Mouse (Mus musculus) heart, embryonic 12.5 days (tissue): ENCODE data around the gene Epha6. TPM values are rescaled to one million over a fixed set of nuclear protein-coding genes. Genes with fewer than 3 reads are reported as not detected.

Experiments used
- ATAC-seq: fragments of 200-750 bp; cut with Nextera tagmentation; 2 replicates; pipeline ENCODE4 v1.8.0; 2017; ENCODE audit warnings: moderate TSS enrichment, moderate library complexity; ENCODE audit not compliant: insufficient number of reproducible peaks, low FRiP score
- H3K27ac ChIP-seq: fragments of 300-500 bp; sonication (generic); 2 replicates; pipeline ENCODE4 v1.5.1; 2016; ENCODE audit warnings: mild to moderate bottlenecking, moderate library complexity; ENCODE audit not compliant: poor library complexity, severe bottlenecking
- H3K27me3 ChIP-seq: fragments of 300-500 bp; sonication (generic); replicated peaks from 2 replicates; pipeline ENCODE4 v1.6.1; 2016; ENCODE audit warnings: mild to moderate bottlenecking, moderate library complexity
- H3K36me3 ChIP-seq: fragments of 300-500 bp; sonication (generic); 2 replicates; pipeline ENCODE4 v1.6.1; 2016; ENCODE audit warnings: mild to moderate bottlenecking, moderate library complexity
- H3K4me1 ChIP-seq: fragments of 300-500 bp; sonication (generic); replicated peaks from 2 replicates; pipeline ENCODE4 v1.6.1; 2016; ENCODE audit warnings: mild to moderate bottlenecking
- H3K4me2 ChIP-seq: fragments of 300-500 bp; sonication (generic); 2 replicates; pipeline ENCODE4 v1.6.1; 2016; ENCODE audit warnings: mild to moderate bottlenecking, moderate library complexity
- H3K4me3 ChIP-seq: fragments of 300-500 bp; sonication (generic); 2 replicates; pipeline ENCODE4 v1.5.1; 2016; ENCODE audit warnings: mild to moderate bottlenecking
- H3K9ac ChIP-seq: fragments of 300-500 bp; sonication (generic); 2 replicates; pipeline ENCODE4 v1.6.1; 2016; ENCODE audit warnings: mild to moderate bottlenecking, moderate library complexity
- H3K9me3 ChIP-seq: fragments of 300-500 bp; sonication (generic); replicated peaks from 2 replicates; pipeline ENCODE4 v1.6.1; 2016; ENCODE audit warnings: mild to moderate bottlenecking, moderate library complexity
- WGBS: fragments of 180-500 bp; shearing (Covaris S2); methylation state at CpG from one replicate; pipeline ENCODE4 v1.1.7; 2016; 5-methylcytosine and 5-hydroxymethylcytosine counted together
- polyA plus RNA-seq: library from polyadenylated mRNA; unstranded; fragments of >200 nt; fragmentation: Nextera tagmentation; extraction: Ambion mirVana; gene quantifications from 2 replicates; pipeline ENCODE4 v1.2.1, GENCODE M21; 2016

Gene Epha6
- polyA plus RNA-seq, 1 experiment from 2014 or later, result not detected

- no peaks in the 10 kb centered on the region for H3K4me1 ChIP-seq
- no peaks in the 10 kb centered on the region for H3K9me3 ChIP-seq
- H3K4me2 ChIP-seq, result no peak overlapping the region
- no peaks in the 10 kb centered on the region for H3K36me3 ChIP-seq
- no peak for ATAC-seq
- no peak overlapping the region for H3K27ac ChIP-seq
- H3K4me3 ChIP-seq, result no peak overlapping the region
- no peak overlapping the region for H3K9ac ChIP-seq
- no peaks in the 10 kb centered on the region for H3K27me3 ChIP-seq
- WGBS, result 57% methylated on average over 6 of the region's 6 CpGs
Observed at GRCm38 (mm10) chr16:60264719-60265508, 340.4 kb downstream of the Epha6 start.

- Histone ChIP-seq H3K9me3 (no peaks in the 10 kb centered on the region), H3K4me3 (no peak overlapping the region), H3K36me3 (no peaks in the 10 kb centered on the region), H3K4me2 (no peak overlapping the region), H3K4me1 (no peaks in the 10 kb centered on the region), H3K27ac (no peak overlapping the region), H3K9ac (no peak overlapping the region), H3K27me3 (no peaks in the 10 kb centered on the region)
- WGBS, result 75% methylated on average over 7 of the region's 7 CpGs
- ATAC-seq, result no peak
Observed at GRCm38 (mm10) chr16:60258151-60258635, 347.1 kb downstream of the Epha6 start.

GRCm38 (mm10) chr16:60257623-60258022 is 347.7 kb downstream of the Epha6 start:
- H3K9ac ChIP-seq, result no peak overlapping the region
- WGBS, result 63% methylated on average over 2 of the region's 2 CpGs
- H3K27ac ChIP-seq, result no peak overlapping the region
- H3K9me3 ChIP-seq, result no peaks in the 10 kb centered on the region
- no peaks in the 10 kb centered on the region for H3K4me1 ChIP-seq
- no peak for ATAC-seq
- H3K4me3 ChIP-seq, result no peak overlapping the region
- H3K4me2 ChIP-seq, result no peak overlapping the region
- H3K36me3 ChIP-seq, result no peaks in the 10 kb centered on the region
- H3K27me3 ChIP-seq, result no peaks in the 10 kb centered on the region

- H3K27me3 ChIP-seq, result no peaks in the 10 kb centered on the region
- ATAC-seq, result no peak
- no peak overlapping the region for H3K4me2 ChIP-seq
- no peaks in the 10 kb centered on the region for H3K4me1 ChIP-seq
- H3K9ac ChIP-seq, result no peak overlapping the region
- H3K9me3 ChIP-seq, result no peaks in the 10 kb centered on the region
- no peak overlapping the region for H3K27ac ChIP-seq
- 62% methylated on average over 4 of the region's 4 CpGs for WGBS
- H3K4me3 ChIP-seq, result no peak overlapping the region
- no peaks in the 10 kb centered on the region for H3K36me3 ChIP-seq
Observed at GRCm38 (mm10) chr16:60257044-60257443, 348.3 kb downstream of the Epha6 start.

GRCm38 (mm10) chr16:60239356-60240190 is 365.8 kb downstream of the Epha6 start:
- H3K9ac ChIP-seq, result no peak overlapping the region
- H3K27ac ChIP-seq, result no peak overlapping the region
- 68% methylated on average over 2 of the region's 2 CpGs for WGBS
- no peaks in the 10 kb centered on the region for H3K4me1 ChIP-seq
- H3K4me3 ChIP-seq, result no peak overlapping the region
- no peak overlapping the region for H3K4me2 ChIP-seq
- H3K36me3 ChIP-seq, result no peaks in the 10 kb centered on the region
- H3K9me3 ChIP-seq, result no peaks in the 10 kb centered on the region
- H3K27me3 ChIP-seq, result no peaks in the 10 kb centered on the region
- ATAC-seq, result no peak

- Histone ChIP-seq H3K27ac (no peak overlapping the region), H3K9ac (no peak overlapping the region), H3K4me1 (no peaks in the 10 kb centered on the region), H3K4me3 (no peak overlapping the region), H3K9me3 (no peaks in the 10 kb centered on the region), H3K36me3 (no peaks in the 10 kb centered on the region), H3K4me2 (no peak overlapping the region), H3K27me3 (no peaks in the 10 kb centered on the region)
- ATAC-seq, result no peak
- WGBS, result 81% methylated on average over 5 of the region's 5 CpGs
Observed at GRCm38 (mm10) chr16:60233985-60234766, 371.2 kb downstream of the Epha6 start.

GRCm38 (mm10) chr16:60232982-60233381 is 372.3 kb downstream of the Epha6 start:
- WGBS, result 88% methylated on average over 2 of the region's 2 CpGs
- no peaks in the 10 kb centered on the region for H3K9me3 ChIP-seq
- H3K27ac ChIP-seq, result no peak overlapping the region
- no peak for ATAC-seq
- no peak overlapping the region for H3K4me2 ChIP-seq
- no peak overlapping the region for H3K9ac ChIP-seq
- H3K4me3 ChIP-seq, result no peak overlapping the region
- no peaks in the 10 kb centered on the region for H3K27me3 ChIP-seq
- no peaks in the 10 kb centered on the region for H3K36me3 ChIP-seq
- H3K4me1 ChIP-seq, result no peaks in the 10 kb centered on the region

- Histone ChIP-seq H3K9me3 (no peaks in the 10 kb centered on the region), H3K4me3 (no peak overlapping the region), H3K4me1 (no peaks in the 10 kb centered on the region), H3K27ac (no peak overlapping the region), H3K9ac (no peak overlapping the region), H3K27me3 (no peaks in the 10 kb centered on the region), H3K4me2 (no peak overlapping the region), H3K36me3 (no peaks in the 10 kb centered on the region)
- ATAC-seq, result no peak
Observed at GRCm38 (mm10) chr16:60209151-60209550, 396.2 kb downstream of the Epha6 start.

GRCm38 (mm10) chr16:60175580-60175979 is 429.8 kb downstream of the Epha6 start:
- no peak overlapping the region for H3K27ac ChIP-seq
- H3K9ac ChIP-seq, result no peak overlapping the region
- H3K27me3 ChIP-seq, result no peaks in the 10 kb centered on the region
- 46% methylated on average over 3 of the region's 3 CpGs for WGBS
- no peak for ATAC-seq
- no peaks in the 10 kb centered on the region for H3K36me3 ChIP-seq
- H3K4me3 ChIP-seq, result no peak overlapping the region
- H3K4me2 ChIP-seq, result no peak overlapping the region
- H3K4me1 ChIP-seq, result no peaks in the 10 kb centered on the region
- no peaks in the 10 kb centered on the region for H3K9me3 ChIP-seq

- no peak overlapping the region for H3K4me2 ChIP-seq
- WGBS, result 63% methylated on average over 2 of the region's 2 CpGs
- no peaks in the 10 kb centered on the region for H3K9me3 ChIP-seq
- no peak overlapping the region for H3K9ac ChIP-seq
- no peaks in the 10 kb centered on the region for H3K27me3 ChIP-seq
- no peak overlapping the region for H3K27ac ChIP-seq
- ATAC-seq, result no peak
- no peak overlapping the region for H3K4me3 ChIP-seq
- no peaks in the 10 kb centered on the region for H3K36me3 ChIP-seq
- H3K4me1 ChIP-seq, result no peaks in the 10 kb centered on the region
Observed at GRCm38 (mm10) chr16:60152439-60152838, 452.9 kb downstream of the Epha6 start.

GRCm38 (mm10) chr16:60144370-60144769 is 461.0 kb downstream of the Epha6 start:
- H3K4me3 ChIP-seq, result no peak overlapping the region
- WGBS, result 52% methylated on average over 3 of the region's 3 CpGs
- H3K36me3 ChIP-seq, result no peaks in the 10 kb centered on the region
- no peaks in the 10 kb centered on the region for H3K27me3 ChIP-seq
- no peaks in the 10 kb centered on the region for H3K4me1 ChIP-seq
- H3K4me2 ChIP-seq, result no peak overlapping the region
- H3K27ac ChIP-seq, result no peak overlapping the region
- ATAC-seq, result no peak
- no peak overlapping the region for H3K9ac ChIP-seq
- no peaks in the 10 kb centered on the region for H3K9me3 ChIP-seq
